Mouse (Mus musculus): Measurements from ENCODE around the gene Cabp4. TPM values are rescaled to one million over a fixed set of nuclear protein-coding genes. Genes with fewer than 3 reads are reported as not detected.
"Not testable (repeated sequence)": the region's sequence is repeated elsewhere in the genome, so short reads cannot be mapped to it uniquely, and the experiment has no call there.

Cabp4 gene
- polyA plus RNA-seq, 1 experiment = 0.05 TPM

- TF ChIP-seq TAL1 (IDR thresholded peaks at IDR 0.05; ENCODE audit: low read length) (no peak), GATA1 (IDR thresholded peaks at IDR 0.05; ENCODE audit: low read length) (no peak)
- Histone ChIP-seq H3K36me3 (ENCODE audit: control insufficient read depth) (peaks cover 76% of the 10 kb centered on the region), H3K27me3 (ENCODE audit: control insufficient read depth) (peaks cover 2% of the 10 kb centered on the region; the same call in 1 of the 2 replicates), H3K9me3 (ENCODE audit: control insufficient read depth, low read length) (peaks cover 2% of the 10 kb centered on the region), H3K4me3 (replicated peaks) (peak overlapping the region; percentile 84), H3K4me1 (ENCODE audit: control insufficient read depth) (peaks cover 83% of the 10 kb centered on the region)
Observed at GRCm38 (mm10) chr19:4131768-4132167, 12.1 kb downstream of the Cabp4 start.

GRCm38 (mm10) chr19:4131075-4131474 is 12.8 kb downstream of the Cabp4 start:
- TF ChIP-seq GATA1 (IDR thresholded peaks at IDR 0.05; ENCODE audit: low read length) (no peak), TAL1 (IDR thresholded peaks at IDR 0.05; ENCODE audit: low read length) (no peak)

GRCm38 (mm10) chr19:4130106-4130505 is 13.7 kb downstream of the Cabp4 start:
- Histone ChIP-seq H3K36me3 (ENCODE audit: control insufficient read depth) (peaks cover 77% of the 10 kb centered on the region), H3K27me3 (ENCODE audit: control insufficient read depth) (no peaks in the 10 kb centered on the region), H3K4me3 (replicated peaks) (peak overlapping the region; percentile 84), H3K4me1 (ENCODE audit: control insufficient read depth) (peaks cover 80% of the 10 kb centered on the region), H3K9me3 (ENCODE audit: control insufficient read depth, low read length) (peaks cover 2% of the 10 kb centered on the region)
- no peak for TF ChIP-seq TAL1 (IDR thresholded peaks at IDR 0.05; ENCODE audit: low read length)
- TF ChIP-seq GATA1 (IDR thresholded peaks at IDR 0.05; ENCODE audit: low read length) = no peak

More at GRCm38 (mm10) chr19:4131075-4131474, 12.8 kb downstream of the Cabp4 start:
- H3K36me3 ChIP-seq (ENCODE audit: control insufficient read depth) = peaks cover 78% of the 10 kb centered on the region
- peaks cover 85% of the 10 kb centered on the region for H3K4me1 ChIP-seq (ENCODE audit: control insufficient read depth)
- H3K4me3 ChIP-seq (replicated peaks) = peak overlapping the region; percentile 84
- no peaks in the 10 kb centered on the region for H3K27me3 ChIP-seq (ENCODE audit: control insufficient read depth)
- peaks cover 2% of the 10 kb centered on the region for H3K9me3 ChIP-seq (ENCODE audit: control insufficient read depth, low read length)

- Histone ChIP-seq H3K4me1 (ENCODE audit: control insufficient read depth) (peaks cover 81% of the 10 kb centered on the region), H3K9me3 (ENCODE audit: control insufficient read depth, low read length) (peaks cover 2% of the 10 kb centered on the region), H3K4me3 (replicated peaks) (peak overlapping the region; percentile 84), H3K36me3 (ENCODE audit: control insufficient read depth) (peaks cover 74% of the 10 kb centered on the region), H3K27me3 (ENCODE audit: control insufficient read depth) (no peaks in the 10 kb centered on the region)
- no peak for TF ChIP-seq TAL1 (IDR thresholded peaks at IDR 0.05; ENCODE audit: low read length)
- TF ChIP-seq GATA1 (IDR thresholded peaks at IDR 0.05; ENCODE audit: low read length) = no peak
Observed at GRCm38 (mm10) chr19:4129462-4129861, 14.4 kb downstream of the Cabp4 start.

- peaks cover 2% of the 10 kb centered on the region for H3K9me3 ChIP-seq (ENCODE audit: control insufficient read depth, low read length)
- H3K4me3 ChIP-seq (replicated peaks) = peak overlapping the region; percentile 86
- no peaks in the 10 kb centered on the region for H3K27me3 ChIP-seq (ENCODE audit: control insufficient read depth)
- H3K36me3 ChIP-seq (ENCODE audit: control insufficient read depth) = peaks cover 53% of the 10 kb centered on the region
- TF ChIP-seq GATA1 (IDR thresholded peaks at IDR 0.05; ENCODE audit: low read length) (no peak), TAL1 (IDR thresholded peaks at IDR 0.05; ENCODE audit: low read length) (no peak)
- peaks cover 89% of the 10 kb centered on the region for H3K4me1 ChIP-seq (ENCODE audit: control insufficient read depth)
Observed at GRCm38 (mm10) chr19:4126759-4127495, 16.9 kb downstream of the Cabp4 start.

- TF ChIP-seq TAL1 (IDR thresholded peaks at IDR 0.05; ENCODE audit: low read length) (no peak), GATA1 (IDR thresholded peaks at IDR 0.05; ENCODE audit: low read length) (no peak)
- Histone ChIP-seq H3K9me3 (ENCODE audit: control insufficient read depth, low read length) (peaks cover 4% of the 10 kb centered on the region), H3K4me1 (ENCODE audit: control insufficient read depth) (peaks cover 89% of the 10 kb centered on the region), H3K27me3 (ENCODE audit: control insufficient read depth) (no peaks in the 10 kb centered on the region), H3K36me3 (ENCODE audit: control insufficient read depth) (peaks cover 44% of the 10 kb centered on the region), H3K4me3 (replicated peaks) (peak within 1 kb of the TSS; percentile 86)
Observed at GRCm38 (mm10) chr19:4125741-4126696, 17.8 kb downstream of the Cabp4 start, which contains the start of gene Aip. TSS of gene Aip (minus strand) at chr19:4125858.

- peaks cover 89% of the 10 kb centered on the region for H3K4me1 ChIP-seq (ENCODE audit: control insufficient read depth)
- H3K9me3 ChIP-seq (ENCODE audit: control insufficient read depth, low read length); H3K27me3 ChIP-seq (ENCODE audit: control insufficient read depth): not testable (repeated sequence)
- H3K36me3 ChIP-seq (ENCODE audit: control insufficient read depth) = peaks cover 39% of the 10 kb centered on the region
- peak overlapping the region; percentile 86 for H3K4me3 ChIP-seq (replicated peaks)
Observed at GRCm38 (mm10) chr19:4125268-4125667, 18.6 kb downstream of the Cabp4 start.

GRCm38 (mm10) chr19:4124432-4124831 is 19.4 kb downstream of the Cabp4 start:
- H3K4me1 ChIP-seq (ENCODE audit: control insufficient read depth) = peaks cover 89% of the 10 kb centered on the region
- no peak overlapping the region for H3K4me3 ChIP-seq (replicated peaks)
- peaks cover 34% of the 10 kb centered on the region for H3K36me3 ChIP-seq (ENCODE audit: control insufficient read depth)
- no peak for TF ChIP-seq TAL1 (IDR thresholded peaks at IDR 0.05; ENCODE audit: low read length)
- no peak for TF ChIP-seq GATA1 (IDR thresholded peaks at IDR 0.05; ENCODE audit: low read length)
- peaks cover 6% of the 10 kb centered on the region for H3K9me3 ChIP-seq (ENCODE audit: control insufficient read depth, low read length)
- no peaks in the 10 kb centered on the region for H3K27me3 ChIP-seq (ENCODE audit: control insufficient read depth)
